23 mouse cellular contexts compared by ENCODE assay signal in genomic region chr5:30670091-30670490, GRCm38 (mm10). TPM values are rescaled to one million over a fixed set of nuclear protein-coding genes. Genes with fewer than 3 reads are reported as not detected.
DNase-seq lines count a peak whose midpoint lies in the region; ATAC-seq lines count a peak whose summit lies in the region.
"Had no signal": no experiment of that assay in that cellular context is flagged by ENCODE, and none has a peak within 500 bp of the region (broad histone marks: within the 10 kb centered on the region; RNA-seq: fewer than 3 reads in every experiment).

No protein-coding gene starts in this region.

- H3K9ac ChIP-seq in liver, embryonic 13.5 days = no peak overlapping the region
- H3K9ac ChIP-seq: embryonic facial prominence, embryonic 12.5 days; forebrain, embryonic 13.5 days had no signal

- WGBS in liver, embryonic 13.5 days (ENCODE audit: insufficient replicate concordance) = 75% methylated on average over 7 of the region's 7 CpGs

- intact Hi-C loops in heart, postnatal 10 days (cut with DNase I) = no loop called here

- H3K4me2 ChIP-seq in liver, embryonic 13.5 days = peak overlapping the region; percentile 80; the same call in 1 of the 2 replicates
- H3K4me2 ChIP-seq: embryonic facial prominence, embryonic 12.5 days; forebrain, embryonic 13.5 days had no signal

- ATAC-seq in liver, embryonic 13.5 days (ENCODE audit: low read depth) = no peak
- ATAC-seq: activated CD4-positive, CD25-positive, alpha-beta regulatory T cell, adult 4 months; CD4-positive, CD25-positive, alpha-beta regulatory T cell, adult 4 months; forebrain, embryonic 13.5 days; forebrain, embryonic 16.5 days; Patski had no signal

- no peaks in the 10 kb centered on the region for H3K9me3 ChIP-seq in liver, embryonic 13.5 days (replicated peaks)
- H3K9me3 ChIP-seq: embryonic facial prominence, embryonic 10.5 days; embryonic facial prominence, embryonic 12.5 days; forebrain, embryonic 13.5 days; G1E had no signal

- peaks cover 41% of the 10 kb centered on the region for H3K4me1 ChIP-seq in liver, embryonic 13.5 days (replicated peaks)

- peaks cover 68% of the 10 kb centered on the region for H3K36me3 ChIP-seq in liver, embryonic 13.5 days

- no peak overlapping the region for H3K4me3 ChIP-seq in liver, embryonic 13.5 days (replicated peaks)
- H3K4me3 ChIP-seq: embryonic facial prominence, embryonic 12.5 days; forebrain, embryonic 13.5 days had no signal

- H3K27ac ChIP-seq in liver, embryonic 13.5 days = no peak overlapping the region
- H3K27ac ChIP-seq: embryonic facial prominence, embryonic 10.5 days; embryonic facial prominence, embryonic 12.5 days; forebrain, embryonic 13.5 days had no signal

- H3K27me3 ChIP-seq in liver, embryonic 13.5 days = no peaks in the 10 kb centered on the region
- H3K27me3 ChIP-seq: CH12.LX; embryonic facial prominence, embryonic 12.5 days; forebrain, embryonic 13.5 days; Patski had no signal

- peak; percentile 84 for DNase-seq in heart, adult 11 months
- DNase-seq in heart, postnatal 10 days = no peak
- no peak for DNase-seq in liver, embryonic 13.5 days
- DNase-seq in liver = no peak
- DNase-seq in spleen, postnatal 4 days (ENCODE audit: low spot score in 2 of 2) = no peak
- DNase-seq: adrenal gland, adult 8-10 months; adrenal gland, postnatal 14 days; adrenal gland, postnatal 36 days; B cell, adult 2 months; cerebellum, adult 11-12 months; cerebellum, adult 2 months; cerebellum, adult 9-10 months; cerebellum, postnatal 10 days; cerebellum, postnatal 25 days had no signal

RNA-seq across cellular contexts. Expression of gene Cenpa, which starts 3.5 kb away (rescaled TPM):
- total RNA-seq in heart, postnatal 10 days (2021) = 10 to 100 TPM; 85.5 to 86.1 TPM
- 229 and 232 TPM in 2 replicates for polyA plus RNA-seq in liver, embryonic 13.5 days (2015; fragmentation: Nextera tagmentation; extraction: Ambion mirVana)

RNA-seq across cellular contexts. Expression of gene Slc35f6, which starts 22.4 kb away (rescaled TPM):
- total RNA-seq in heart, postnatal 10 days (2021) = 10 to 100 TPM; 42.1 to 45.4 TPM
- 10.2 and 10.6 TPM in 2 replicates for polyA plus RNA-seq in liver, embryonic 13.5 days (2015; fragmentation: Nextera tagmentation; extraction: Ambion mirVana)

RNA-seq across cellular contexts. Expression of gene Dpysl5, which starts 41.3 kb away (rescaled TPM):
- under 1 TPM; 0.77 to 0.87 TPM for total RNA-seq in heart, postnatal 10 days (2021)
- polyA plus RNA-seq in liver, embryonic 13.5 days (2015; fragmentation: Nextera tagmentation; extraction: Ambion mirVana) = 0.20 and 0.33 TPM in 2 replicates
- polyA plus RNA-seq: activated CD4-positive, CD25-positive, alpha-beta regulatory T cell, adult 4 months; CD4-positive, CD25-positive, alpha-beta regulatory T cell, adult 4 months; G1E had no signal
